Mouse (Mus musculus): Measurements from ENCODE around the gene Jmjd7. TPM values are rescaled to one million over a fixed set of nuclear protein-coding genes. Genes with fewer than 3 reads are reported as not detected.

The Jmjd7 gene
- polyA plus RNA-seq, 1 experiment: 5.9 TPM

GRCm38 (mm10) chr2:120058818-120059217 lies 31.5 kb downstream of the Jmjd7 start:
- Histone ChIP-seq H3K27me3 (ENCODE audit: control insufficient read depth, insufficient read depth, low read length) (no peaks in the 10 kb centered on the region), H3K36me3 (ENCODE audit: control insufficient read depth, insufficient read depth, low read length) (no peaks in the 10 kb centered on the region)
- no peak for TF ChIP-seq POLR2A (IDR thresholded peaks at IDR 0.05; ENCODE audit: low read depth, low read length)
- TF ChIP-seq CTCF (IDR thresholded peaks at IDR 0.05; ENCODE audit: extremely low read depth, insufficient read depth, insufficient read length, insufficient replicate concordance): no peak

GRCm38 (mm10) chr2:120059466-120059865 lies 32.2 kb downstream of the Jmjd7 start:
- Histone ChIP-seq H3K4me1 (ENCODE audit: control insufficient read depth, insufficient read depth, insufficient read length) (no peaks in the 10 kb centered on the region), H3K27ac (ENCODE audit: insufficient read depth, low read length) (no peak overlapping the region), H3K27me3 (ENCODE audit: control insufficient read depth, insufficient read depth, low read length) (no peaks in the 10 kb centered on the region), H3K36me3 (ENCODE audit: control insufficient read depth, insufficient read depth, low read length) (no peaks in the 10 kb centered on the region), H3K4me3 (ENCODE audit: extremely low read depth, insufficient read depth, insufficient read length) (no peak overlapping the region)
- WGBS: 89% methylated on average over 3 of the region's 3 CpGs
- no peak for TF ChIP-seq CTCF (IDR thresholded peaks at IDR 0.05; ENCODE audit: extremely low read depth, insufficient read depth, insufficient read length, insufficient replicate concordance)
- TF ChIP-seq POLR2A (IDR thresholded peaks at IDR 0.05; ENCODE audit: low read depth, low read length): no peak
- DNase-seq (ENCODE audit: low read depth in 1 of 2, low spot score in 2 of 2): no peak

More at GRCm38 (mm10) chr2:120058818-120059217, 31.5 kb downstream of the Jmjd7 start:
- 87% methylated on average over 4 of the region's 4 CpGs for WGBS
- no peak for DNase-seq (ENCODE audit: low read depth in 1 of 2, low spot score in 2 of 2)
- Histone ChIP-seq H3K4me1 (ENCODE audit: control insufficient read depth, insufficient read depth, insufficient read length) (no peaks in the 10 kb centered on the region), H3K27ac (ENCODE audit: insufficient read depth, low read length) (no peak overlapping the region), H3K4me3 (ENCODE audit: extremely low read depth, insufficient read depth, insufficient read length) (no peak overlapping the region)

- no peaks in the 10 kb centered on the region for H3K27me3 ChIP-seq (ENCODE audit: control insufficient read depth, insufficient read depth, low read length)
- H3K36me3 ChIP-seq (ENCODE audit: control insufficient read depth, insufficient read depth, low read length): no peaks in the 10 kb centered on the region
- no peak overlapping the region for H3K4me3 ChIP-seq (ENCODE audit: extremely low read depth, insufficient read depth, insufficient read length)
- DNase-seq (ENCODE audit: low read depth in 1 of 2, low spot score in 2 of 2): no peak
- no peak overlapping the region for H3K27ac ChIP-seq (ENCODE audit: insufficient read depth, low read length)
- 83% methylated on average over 6 of the region's 6 CpGs for WGBS
- TF ChIP-seq POLR2A (IDR thresholded peaks at IDR 0.05; ENCODE audit: low read depth, low read length) (no peak), CTCF (IDR thresholded peaks at IDR 0.05; ENCODE audit: extremely low read depth, insufficient read depth, insufficient read length, insufficient replicate concordance) (no peak)
- H3K4me1 ChIP-seq (ENCODE audit: control insufficient read depth, insufficient read depth, insufficient read length): no peaks in the 10 kb centered on the region
Measured at GRCm38 (mm10) chr2:120060190-120060589, 32.9 kb downstream of the Jmjd7 start.

- no peak for DNase-seq (ENCODE audit: low read depth in 1 of 2, low spot score in 2 of 2)
- Histone ChIP-seq H3K4me3 (ENCODE audit: extremely low read depth, insufficient read depth, insufficient read length) (no peak overlapping the region), H3K4me1 (ENCODE audit: control insufficient read depth, insufficient read depth, insufficient read length) (no peaks in the 10 kb centered on the region), H3K27ac (ENCODE audit: insufficient read depth, low read length) (no peak overlapping the region), H3K27me3 (ENCODE audit: control insufficient read depth, insufficient read depth, low read length) (no peaks in the 10 kb centered on the region), H3K36me3 (ENCODE audit: control insufficient read depth, insufficient read depth, low read length) (no peaks in the 10 kb centered on the region)
- WGBS: 93% methylated on average over 9 of the region's 9 CpGs
- TF ChIP-seq POLR2A (IDR thresholded peaks at IDR 0.05; ENCODE audit: low read depth, low read length) (no peak), CTCF (IDR thresholded peaks at IDR 0.05; ENCODE audit: extremely low read depth, insufficient read depth, insufficient read length, insufficient replicate concordance) (no peak)
Measured at GRCm38 (mm10) chr2:120060651-120061050, 33.4 kb downstream of the Jmjd7 start.

- TF ChIP-seq CTCF (IDR thresholded peaks at IDR 0.05; ENCODE audit: extremely low read depth, insufficient read depth, insufficient read length, insufficient replicate concordance): no peak
- no peak for TF ChIP-seq POLR2A (IDR thresholded peaks at IDR 0.05; ENCODE audit: low read depth, low read length)
- no peaks in the 10 kb centered on the region for H3K27me3 ChIP-seq (ENCODE audit: control insufficient read depth, insufficient read depth, low read length)
Measured at GRCm38 (mm10) chr2:120062248-120062647, 35.0 kb downstream of the Jmjd7 start.

GRCm38 (mm10) chr2:120064639-120065038 lies 37.4 kb downstream of the Jmjd7 start:
- no peaks in the 10 kb centered on the region for H3K4me1 ChIP-seq (ENCODE audit: control insufficient read depth, insufficient read depth, insufficient read length)
- no peak overlapping the region for H3K4me3 ChIP-seq (ENCODE audit: extremely low read depth, insufficient read depth, insufficient read length)
- no peaks in the 10 kb centered on the region for H3K27me3 ChIP-seq (ENCODE audit: control insufficient read depth, insufficient read depth, low read length)
- no peak for DNase-seq (ENCODE audit: low read depth in 1 of 2, low spot score in 2 of 2)
- WGBS: 74% methylated on average over 6 of the region's 6 CpGs
- no peaks in the 10 kb centered on the region for H3K36me3 ChIP-seq (ENCODE audit: control insufficient read depth, insufficient read depth, low read length)
- no peak overlapping the region for H3K27ac ChIP-seq (ENCODE audit: insufficient read depth, low read length)
- TF ChIP-seq POLR2A (IDR thresholded peaks at IDR 0.05; ENCODE audit: low read depth, low read length) (no peak), CTCF (IDR thresholded peaks at IDR 0.05; ENCODE audit: extremely low read depth, insufficient read depth, insufficient read length, insufficient replicate concordance) (no peak)

More at GRCm38 (mm10) chr2:120062248-120062647, 35.0 kb downstream of the Jmjd7 start:
- no peak for DNase-seq (ENCODE audit: low read depth in 1 of 2, low spot score in 2 of 2)
- Histone ChIP-seq H3K4me3 (ENCODE audit: extremely low read depth, insufficient read depth, insufficient read length) (no peak overlapping the region), H3K27ac (ENCODE audit: insufficient read depth, low read length) (no peak overlapping the region), H3K36me3 (ENCODE audit: control insufficient read depth, insufficient read depth, low read length) (no peaks in the 10 kb centered on the region), H3K4me1 (ENCODE audit: control insufficient read depth, insufficient read depth, insufficient read length) (no peaks in the 10 kb centered on the region)
- WGBS: 90% methylated on average over 8 of the region's 8 CpGs

- Histone ChIP-seq H3K27me3 (ENCODE audit: control insufficient read depth, insufficient read depth, low read length) (no peaks in the 10 kb centered on the region), H3K27ac (ENCODE audit: insufficient read depth, low read length) (no peak overlapping the region), H3K4me1 (ENCODE audit: control insufficient read depth, insufficient read depth, insufficient read length) (no peaks in the 10 kb centered on the region), H3K36me3 (ENCODE audit: control insufficient read depth, insufficient read depth, low read length) (no peaks in the 10 kb centered on the region), H3K4me3 (ENCODE audit: extremely low read depth, insufficient read depth, insufficient read length) (no peak overlapping the region)
- WGBS: 86% methylated on average over 10 of the region's 10 CpGs
- no peak for DNase-seq (ENCODE audit: low read depth in 1 of 2, low spot score in 2 of 2)
- TF ChIP-seq POLR2A (IDR thresholded peaks at IDR 0.05; ENCODE audit: low read depth, low read length): no peak
- TF ChIP-seq CTCF (IDR thresholded peaks at IDR 0.05; ENCODE audit: extremely low read depth, insufficient read depth, insufficient read length, insufficient replicate concordance): no peak
Measured at GRCm38 (mm10) chr2:120065243-120065642, 38.0 kb downstream of the Jmjd7 start.

Data from spleen, adult 2 months (tissue).